Mouse (Mus musculus) liver, adult 2 months (tissue): Measurements from ENCODE around the gene Pla2g12b. TPM values are rescaled to one million over a fixed set of nuclear protein-coding genes. Genes with fewer than 3 reads are reported as not detected.
A peak's percentile ranks its signal among the peaks of the same experiment; 100 is the strongest.

ENCODE experiments used
- DNase-seq: peaks from one replicate; pipeline ENCODE4 v3.0.0-alpha.2; 2011; ENCODE audit warnings: low read depth, low spot score; ENCODE audit errors: extremely low read depth
- H3K27ac ChIP-seq: fragments of 200-500 bp; replicated peaks from 2 replicates; pipeline ENCODE4 v1.5.1; 2012; ENCODE audit warnings: low read depth, mild to moderate bottlenecking, control low read depth, inconsistent platforms, low read length; ENCODE audit not compliant: insufficient read depth
- H3K27me3 ChIP-seq: fragments of 200-500 bp; 2 replicates; pipeline ENCODE4 v1.6.1; 2012; ENCODE audit warnings: mild to moderate bottlenecking, moderate library complexity, low read length, inconsistent platforms; ENCODE audit not compliant: control insufficient read depth, insufficient read depth
- H3K36me3 ChIP-seq: fragments of 200-500 bp; 2 replicates; pipeline ENCODE4 v1.6.1; 2012; ENCODE audit warnings: low read length, inconsistent platforms; ENCODE audit not compliant: control insufficient read depth, insufficient read depth
- H3K4me1 ChIP-seq: fragments of 200-500 bp; 2 replicates; pipeline ENCODE4 v1.6.1; 2011; ENCODE audit warnings: low read length; ENCODE audit not compliant: control insufficient read depth, insufficient read depth
- H3K4me3 ChIP-seq: fragments of 200-500 bp; 2 replicates; pipeline ENCODE4 v1.5.1; 2011; ENCODE audit warnings: low read depth, mild to moderate bottlenecking, control low read depth, low read length, moderate library complexity; ENCODE audit not compliant: insufficient read depth
- H3K79me2 ChIP-seq: fragments of 200-500 bp; 2 replicates; pipeline ENCODE4 v1.6.1; 2012; ENCODE audit warnings: inconsistent platforms, mild to moderate bottlenecking, low read length, moderate library complexity; ENCODE audit not compliant: control insufficient read depth, insufficient read depth
- H3K9ac ChIP-seq: fragments of 200-500 bp; 2 replicates; pipeline ENCODE4 v1.6.1; 2012; ENCODE audit warnings: low read depth, mild to moderate bottlenecking, control low read depth, inconsistent platforms, low read length
- CTCF ChIP-seq: fragments of 200-500 bp; IDR thresholded peaks from 2 replicates; pipeline ENCODE4 v1.5.1; 2011; ENCODE audit warnings: low read depth, low read length, control low read depth
- POLR2A ChIP-seq: fragments of 200-500 bp; IDR thresholded peaks from 2 replicates; pipeline ENCODE4 v1.6.1; 2011; ENCODE audit warnings: low read length, control low read depth; ENCODE audit not compliant: insufficient read depth; ENCODE audit errors: extremely low read depth
- WGBS: fragments of 180-500 bp; shearing (Covaris S2); methylation state at CpG from one replicate; pipeline ENCODE4 v1.1.7; 2018; 5-methylcytosine and 5-hydroxymethylcytosine counted together
- polyA plus RNA-seq: library from polyadenylated mRNA; depleted of rRNA; stranded (reverse); fragments of >200 nt; gene quantifications from 2 replicates; pipeline ENCODE4 v1.2.3, GENCODE M21; 2012
- total RNA-seq: library from RNA; depleted of rRNA; stranded (reverse); fragments of >200 nt; gene quantifications from 2 replicates; pipeline ENCODE4 v1.2.3, GENCODE M21; 2014

The Pla2g12b gene
- total and polyA plus RNA-seq, 2 experiments = 58.5 to 66.6 TPM

DNA sequence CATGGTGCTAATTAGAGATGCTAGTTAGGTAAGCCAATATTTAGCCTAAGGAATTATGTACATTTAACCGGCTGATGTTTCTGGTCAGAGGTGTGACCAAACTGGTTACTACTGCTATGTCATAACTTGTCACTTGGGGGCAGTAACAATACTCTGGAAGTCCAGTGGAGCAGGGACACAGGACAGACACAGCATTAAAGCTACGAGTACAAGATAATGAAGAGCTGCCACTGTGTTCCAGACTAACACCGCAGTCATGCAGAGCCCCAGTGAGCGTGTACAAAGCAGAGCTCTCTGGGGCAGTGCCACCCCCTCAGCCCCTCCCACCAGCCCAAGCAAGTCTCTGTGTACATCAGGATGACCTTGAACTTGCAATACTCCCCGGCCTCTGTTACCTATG, 48.4 kb downstream of the Pla2g12b start:
- TF ChIP-seq POLR2A (no peak), CTCF (peak; percentile 54)
- WGBS = 25% methylated on average over 5 of the region's 5 CpGs
- peak; percentile 66 for DNase-seq
- Histone ChIP-seq H3K27ac (no peak overlapping the region), H3K79me2 (no peaks in the 10 kb centered on the region), H3K27me3 (no peaks in the 10 kb centered on the region), H3K4me3 (no peak overlapping the region), H3K9ac (no peak overlapping the region), H3K36me3 (peaks cover 4% of the 10 kb centered on the region; the same call in 1 of the 2 replicates), H3K4me1 (no peaks in the 10 kb centered on the region; the same call in 1 of the 2 replicates)

DNA sequence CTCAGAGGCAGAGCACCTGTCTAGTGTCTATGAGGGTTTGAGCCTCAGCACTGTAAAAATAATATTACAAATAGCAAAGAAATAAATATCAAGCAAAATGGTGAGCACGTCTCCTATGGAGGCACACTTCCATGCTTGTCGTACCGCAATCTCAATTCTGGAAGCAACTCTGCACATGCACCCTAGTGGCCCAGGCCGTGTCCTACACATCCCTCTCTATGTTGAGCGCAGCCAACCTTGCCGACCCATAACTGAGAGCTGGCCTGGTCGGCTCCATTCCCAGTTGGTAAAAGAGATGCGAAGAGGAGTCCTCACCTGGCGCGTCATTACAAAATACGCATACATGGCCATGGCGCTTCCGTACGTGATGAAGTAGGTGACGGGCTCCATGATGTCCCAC, 51.2 kb downstream of the Pla2g12b start:
- no peak overlapping the region for H3K9ac ChIP-seq
- H3K4me3 ChIP-seq = no peak overlapping the region
- 95% methylated on average over 15 of the region's 15 CpGs for WGBS
- no peak for TF ChIP-seq POLR2A
- no peak for TF ChIP-seq CTCF
- H3K36me3 ChIP-seq = peaks cover 2% of the 10 kb centered on the region; the same call in 1 of the 2 replicates
- no peaks in the 10 kb centered on the region for H3K27me3 ChIP-seq
- DNase-seq = no peak
- H3K4me1 ChIP-seq = no peaks in the 10 kb centered on the region; the same call in 1 of the 2 replicates
- H3K27ac ChIP-seq = no peak overlapping the region
- no peaks in the 10 kb centered on the region for H3K79me2 ChIP-seq

DNA sequence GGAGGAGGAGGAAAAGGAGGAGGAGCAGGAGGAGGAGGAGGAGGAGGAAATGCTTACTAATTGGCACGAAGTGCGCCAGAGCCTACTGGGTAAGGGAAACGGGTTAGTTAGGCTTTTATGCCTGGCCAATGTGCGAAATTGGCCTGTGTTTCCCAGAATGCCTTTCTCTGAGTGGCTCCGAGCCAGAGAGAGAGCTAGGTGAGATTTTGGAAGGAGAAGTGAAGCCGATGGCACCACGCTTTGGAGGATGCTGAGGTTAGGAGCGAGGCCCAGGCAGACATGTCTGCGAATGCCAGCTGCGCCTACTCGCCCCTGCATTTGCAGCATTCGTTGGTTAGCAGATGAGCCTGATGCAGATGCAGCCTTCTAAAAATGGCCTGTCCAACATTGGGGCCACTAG, 56.3 kb downstream of the Pla2g12b start:
- H3K9ac ChIP-seq = no peak overlapping the region
- H3K36me3 ChIP-seq = peaks cover 4% of the 10 kb centered on the region; the same call in 1 of the 2 replicates
- H3K4me1 ChIP-seq = no peaks in the 10 kb centered on the region
- no peak overlapping the region for H3K27ac ChIP-seq
- WGBS = 95% methylated on average over 12 of the region's 12 CpGs
- H3K79me2 ChIP-seq = no peaks in the 10 kb centered on the region
- DNase-seq = no peak
- no peak overlapping the region for H3K4me3 ChIP-seq
- H3K27me3 ChIP-seq = no peaks in the 10 kb centered on the region
- TF ChIP-seq CTCF (no peak), POLR2A (no peak)

DNA sequence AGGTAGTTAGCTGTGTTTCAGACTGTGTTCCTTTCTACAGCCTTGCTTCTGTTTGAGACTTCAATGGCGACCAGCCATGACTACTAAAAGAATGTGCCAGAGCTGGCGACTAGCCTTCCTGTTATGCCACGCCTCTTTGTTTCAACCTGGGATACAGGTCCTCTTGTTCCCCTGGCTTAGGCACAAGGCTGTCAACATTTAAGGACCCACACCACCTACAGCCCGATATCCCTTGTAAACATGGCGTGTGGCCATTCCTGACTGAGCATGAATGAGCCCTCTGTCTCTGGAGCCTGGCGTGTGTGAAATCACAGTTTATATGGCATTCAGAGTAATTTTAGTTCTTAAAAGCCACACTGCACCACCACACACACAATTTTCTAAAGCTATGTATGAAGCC, 58.8 kb downstream of the Pla2g12b start:
- H3K4me3 ChIP-seq = no peak overlapping the region
- no peaks in the 10 kb centered on the region for H3K79me2 ChIP-seq
- WGBS = 82% methylated on average over 6 of the region's 6 CpGs
- H3K36me3 ChIP-seq = peaks cover 5% of the 10 kb centered on the region
- H3K4me1 ChIP-seq = no peaks in the 10 kb centered on the region
- DNase-seq = no peak
- no peak for TF ChIP-seq POLR2A
- no peak for TF ChIP-seq CTCF
- no peak overlapping the region for H3K27ac ChIP-seq
- no peaks in the 10 kb centered on the region for H3K27me3 ChIP-seq
- H3K9ac ChIP-seq = no peak overlapping the region

DNA sequence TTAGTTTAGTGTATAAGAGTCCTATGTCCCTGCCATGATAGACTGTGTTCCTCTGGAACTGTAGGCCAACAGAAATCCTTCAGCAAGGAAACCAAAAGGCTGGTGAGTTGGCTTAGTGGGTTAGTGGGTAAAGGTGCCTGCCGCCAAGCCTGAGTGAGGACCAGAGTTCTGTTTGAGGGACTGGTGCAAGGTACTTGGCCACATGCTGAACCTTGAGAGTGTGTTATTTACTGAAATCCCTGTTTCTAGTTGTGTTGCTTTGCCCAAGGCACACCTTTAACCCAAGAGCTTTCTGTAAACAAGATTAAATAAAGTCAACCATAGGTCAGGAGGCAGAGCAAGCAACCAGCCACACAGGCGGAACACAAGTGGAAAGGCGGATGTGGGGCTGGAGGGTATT, 62.1 kb downstream of the Pla2g12b start:
- DNase-seq = peak; percentile 81
- Histone ChIP-seq H3K27me3 (no peaks in the 10 kb centered on the region), H3K4me3 (no peak overlapping the region), H3K4me1 (no peaks in the 10 kb centered on the region), H3K27ac (no peak overlapping the region; the same call in 1 of the 2 replicates), H3K79me2 (no peaks in the 10 kb centered on the region), H3K36me3 (peaks cover 5% of the 10 kb centered on the region), H3K9ac (no peak overlapping the region)
- WGBS = 42% methylated on average over 3 of the region's 3 CpGs
- no peak for TF ChIP-seq POLR2A

DNA sequence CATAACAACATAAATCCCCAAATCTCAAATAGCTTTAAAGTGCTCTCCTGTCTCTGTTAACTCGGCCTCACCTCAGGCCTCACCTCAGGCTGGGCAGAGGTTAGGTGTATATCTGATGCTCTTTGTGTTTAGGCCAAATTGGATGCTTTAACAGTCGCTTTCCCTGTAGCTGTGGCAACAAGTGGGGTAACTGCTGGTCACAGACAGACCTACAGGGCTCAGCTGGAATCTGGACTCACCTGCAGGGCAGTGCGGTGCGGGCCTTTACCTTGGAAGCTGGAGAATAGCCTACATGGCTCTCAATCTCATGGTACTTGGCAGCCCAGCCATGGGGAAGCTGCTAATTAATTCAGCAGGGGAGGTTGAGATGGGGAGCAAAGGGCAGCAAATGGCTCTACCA, 63.2 kb downstream of the Pla2g12b start:
- no peaks in the 10 kb centered on the region for H3K4me1 ChIP-seq
- H3K9ac ChIP-seq = no peak overlapping the region
- WGBS = 52% methylated on average over 4 of the region's 4 CpGs
- H3K27me3 ChIP-seq = no peaks in the 10 kb centered on the region
- no peak overlapping the region for H3K4me3 ChIP-seq
- peaks cover 3% of the 10 kb centered on the region for H3K36me3 ChIP-seq
- TF ChIP-seq CTCF (no peak), POLR2A (no peak)
- peak; percentile 62 for DNase-seq
- no peak overlapping the region for H3K27ac ChIP-seq
- H3K79me2 ChIP-seq = no peaks in the 10 kb centered on the region
